Mouse (Mus musculus) CH12F3 (cell line): Measurements from ENCODE around the gene Nrip3.

Source experiments
- in situ Hi-C: fragments of 300-500 bp; cut with MboI; formaldehyde crosslinking; loops from 2 replicates; pipeline ENCODE4 v1.14.3; 2020; ENCODE audit warnings: low sequenced_read_pairs

Gene Nrip3

GRCm38 (mm10) chr7:109781470-109782203 is at the start of gene Nrip3:
Nrip3 (minus strand) TSS chr7:109782025.
- in situ Hi-C loops = no loop called here

- in situ Hi-C loops = no loop called here
These were observed 49.6 kb upstream of the Nrip3 start for GRCm38 (mm10) chr7:109831376-109831775.

DNA sequence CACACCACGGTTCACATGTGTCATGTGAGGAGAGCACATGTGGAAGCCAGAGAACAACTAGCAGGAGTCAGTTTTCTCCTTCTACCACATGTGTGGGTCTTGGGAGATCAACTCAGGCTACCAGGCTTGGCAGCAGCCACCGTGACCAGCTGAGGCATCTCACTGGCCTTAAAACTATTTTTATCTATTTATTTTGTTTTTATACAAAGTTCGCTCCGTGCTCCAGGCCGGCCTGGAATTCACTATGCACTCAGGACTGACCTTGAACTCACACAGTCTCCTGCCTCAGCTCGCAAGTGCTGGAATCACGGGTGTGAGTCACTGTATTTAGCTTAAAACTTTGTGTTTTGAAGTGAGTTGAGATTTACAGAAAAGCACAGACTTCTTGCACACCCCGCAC is 45.1 kb upstream of the Nrip3 start:
- in situ Hi-C loops = no loop called here

- in situ Hi-C loops = no loop called here
These were observed 43.5 kb upstream of the Nrip3 start for GRCm38 (mm10) chr7:109825293-109825692.

DNA sequence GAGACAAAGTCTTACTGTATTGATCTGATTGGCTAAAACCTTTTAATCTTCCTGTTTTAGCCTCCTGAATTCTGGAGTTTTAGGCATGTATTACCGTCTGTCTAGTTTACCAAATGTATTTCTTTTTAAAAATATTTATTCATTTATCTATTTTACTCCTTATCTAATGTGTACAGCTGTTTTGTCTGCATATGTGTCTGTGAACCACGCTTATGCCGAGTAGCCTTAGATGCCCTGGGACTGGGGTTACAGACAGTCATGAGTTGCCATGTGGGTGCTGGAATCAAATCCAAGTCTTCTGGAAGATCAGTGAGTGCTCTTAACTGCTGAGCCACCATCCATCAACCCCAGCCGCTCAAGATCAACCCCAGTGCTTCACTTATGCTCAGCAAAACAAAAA is 36.8 kb upstream of the Nrip3 start:
- in situ Hi-C loops = no loop called here

DNA sequence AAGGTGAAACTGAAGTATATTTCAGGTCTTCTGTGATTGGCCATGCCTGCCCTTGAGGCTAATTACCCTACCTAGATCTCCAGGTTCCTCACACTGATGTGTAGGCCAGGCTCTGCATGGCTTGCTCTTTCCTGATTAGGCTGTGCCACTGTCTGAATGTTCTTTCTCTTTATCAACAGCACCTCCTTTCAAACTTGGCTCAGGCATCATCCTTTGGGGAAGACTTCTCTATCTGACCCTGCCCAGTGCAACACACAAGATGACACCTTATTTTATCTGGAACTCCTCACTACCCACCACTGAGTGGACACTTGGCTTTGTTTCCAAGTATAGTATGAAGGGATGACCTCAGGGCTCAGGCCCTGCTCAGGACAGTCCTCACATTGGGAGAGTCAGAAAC is 36.1 kb upstream of the Nrip3 start:
- in situ Hi-C loops = no loop called here

DNA sequence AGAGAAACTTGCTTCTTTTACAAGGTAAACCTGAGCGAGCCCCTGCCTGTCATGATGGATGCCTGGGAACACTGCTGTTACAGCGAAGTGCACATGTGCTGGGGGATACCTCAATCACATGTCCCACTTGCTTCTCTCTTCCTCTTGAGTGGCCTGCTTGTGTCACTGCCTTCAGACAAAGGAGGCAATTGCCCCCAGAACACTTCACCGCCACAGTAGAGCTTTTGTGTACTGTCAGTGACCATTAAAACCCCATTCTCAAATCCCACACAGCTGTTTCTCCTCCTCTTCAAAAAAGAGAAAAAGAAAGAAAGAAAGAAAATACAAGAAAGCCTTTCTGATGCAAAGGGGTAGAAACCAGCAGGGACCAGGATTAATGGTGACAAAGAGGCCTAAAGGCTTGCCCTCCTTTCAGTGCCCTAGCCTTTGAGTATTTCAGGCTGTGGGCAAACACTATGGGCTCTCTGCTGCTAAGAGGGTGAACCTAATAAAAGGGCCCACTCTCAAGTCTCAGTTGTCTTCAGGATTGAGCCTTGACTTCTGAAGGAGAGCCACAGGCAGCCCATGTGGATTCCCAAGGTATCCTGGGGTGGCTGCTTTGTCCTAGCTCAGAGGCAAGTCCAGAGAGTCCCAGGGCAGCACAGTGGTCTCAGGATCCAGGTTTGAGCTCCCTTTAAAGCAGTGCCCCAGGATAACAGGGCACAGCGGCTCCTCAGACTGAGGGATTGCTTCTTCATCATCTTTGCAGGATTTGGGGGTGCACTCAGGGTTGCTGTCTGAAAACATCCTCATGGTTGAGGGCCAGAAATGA is 31.7 kb upstream of the Nrip3 start:
- in situ Hi-C loops = no loop called here

DNA sequence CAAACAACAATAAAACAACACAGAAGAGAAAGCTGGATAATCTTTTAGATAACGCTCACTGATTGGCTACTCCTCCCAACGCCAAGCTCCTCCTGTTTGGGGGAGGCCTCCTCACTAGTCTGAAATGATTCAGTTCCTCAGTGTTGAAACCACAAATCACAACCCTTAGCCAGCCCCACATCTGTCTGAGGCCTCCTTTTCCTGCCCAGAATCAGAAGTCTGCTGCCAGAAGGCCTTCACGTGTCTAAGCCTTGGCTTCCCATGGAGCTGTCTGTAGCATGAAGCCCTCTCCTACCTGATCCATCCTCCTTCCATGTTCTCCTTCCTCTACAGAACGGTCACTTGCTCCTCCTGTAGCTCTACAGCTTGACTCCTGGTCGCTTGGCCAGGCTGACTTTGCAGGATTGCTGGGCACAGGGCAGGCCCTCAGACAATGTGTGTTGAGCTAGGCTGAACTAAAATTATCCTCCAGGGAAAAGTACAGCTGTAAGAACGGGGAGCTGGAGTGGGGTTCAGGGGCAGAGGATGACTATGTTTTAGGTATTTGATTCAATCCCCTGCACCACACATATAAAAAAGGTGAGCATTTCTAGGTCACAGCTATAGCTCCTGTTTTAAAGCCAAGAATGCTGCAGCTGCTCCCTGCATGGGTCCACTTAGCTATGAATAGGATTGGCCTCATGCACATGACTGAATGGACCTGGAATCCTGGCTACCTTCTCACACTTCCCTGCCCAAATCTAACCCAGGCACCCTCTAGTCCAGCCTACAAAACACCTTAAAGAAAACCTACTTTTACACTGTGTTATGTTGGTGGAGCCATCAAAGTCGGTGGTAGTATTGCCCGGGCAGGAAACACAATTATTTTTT is 26.0 kb upstream of the Nrip3 start:
- in situ Hi-C loops = no loop called here

- in situ Hi-C loops = no loop called here
These were observed 23.0 kb upstream of the Nrip3 start for GRCm38 (mm10) chr7:109804843-109805242.

GRCm38 (mm10) chr7:109804355-109804754 is 22.5 kb upstream of the Nrip3 start:
- in situ Hi-C loops = no loop called here

- in situ Hi-C loops = no loop called here
These were observed 21.7 kb upstream of the Nrip3 start for GRCm38 (mm10) chr7:109803516-109803915.

DNA sequence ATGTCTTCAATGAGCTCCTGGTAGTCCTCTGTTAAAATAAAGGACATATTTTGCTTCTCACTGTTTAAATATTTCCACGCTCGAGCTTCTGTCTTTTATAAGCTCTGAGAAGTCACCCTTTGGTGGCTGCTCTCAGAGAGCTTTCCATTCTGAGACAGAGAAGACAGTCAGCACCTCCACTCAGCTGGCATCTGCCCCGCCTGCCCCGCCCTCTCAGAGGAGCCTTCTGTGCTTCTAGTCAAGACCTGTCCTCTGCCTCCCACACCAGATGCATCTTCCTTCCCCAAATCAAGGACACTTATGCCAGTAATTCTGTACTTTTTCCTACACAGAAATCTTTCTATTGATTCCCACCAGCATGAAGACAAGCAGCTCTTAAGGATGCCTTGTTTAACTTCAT is 18.8 kb upstream of the Nrip3 start:
- in situ Hi-C loops = no loop called here

DNA sequence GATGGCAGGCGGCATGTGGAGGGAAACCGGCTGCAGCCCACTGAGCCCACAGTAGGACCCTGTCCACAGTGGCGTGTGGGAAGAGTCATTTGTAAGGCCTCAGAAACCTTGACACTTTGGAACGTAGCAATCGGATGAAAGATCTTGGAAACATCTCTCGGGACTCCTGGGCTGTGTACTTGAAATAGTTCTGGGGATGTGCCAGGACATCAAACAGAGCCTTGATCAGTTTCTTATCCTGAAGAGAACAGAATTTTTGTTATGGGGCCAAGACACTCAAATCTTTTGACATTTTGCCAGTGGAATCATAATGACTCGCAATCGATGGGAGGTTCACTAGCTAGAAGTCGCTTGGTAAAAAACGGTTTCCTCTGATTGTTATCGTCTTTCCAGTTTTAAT is 17.3 kb upstream of the Nrip3 start:
- in situ Hi-C loops = no loop called here

GRCm38 (mm10) chr7:109795564-109795963 is 13.7 kb upstream of the Nrip3 start:
- in situ Hi-C loops = no loop called here

- in situ Hi-C loops = no loop called here
These were observed 12.7 kb upstream of the Nrip3 start for GRCm38 (mm10) chr7:109794556-109794955.

DNA sequence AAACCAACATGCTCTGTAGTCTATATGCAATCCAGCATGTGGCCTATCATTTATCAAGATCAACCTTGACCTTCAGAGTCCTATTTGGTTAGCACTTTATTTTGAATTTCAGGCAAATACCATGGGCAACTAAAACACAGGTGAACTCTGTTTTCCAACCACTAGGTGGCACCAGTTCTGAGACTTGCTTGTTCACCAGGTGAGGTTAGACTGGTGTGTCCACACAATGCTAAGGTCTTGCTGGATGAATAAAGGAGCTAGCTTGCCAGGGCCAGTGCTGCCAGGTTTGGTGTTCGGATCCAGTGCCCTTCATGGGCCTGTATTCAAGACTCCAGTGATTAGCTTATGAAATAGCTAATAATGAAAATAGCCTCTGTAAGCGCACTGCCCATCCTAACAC is 10.9 kb upstream of the Nrip3 start:
- in situ Hi-C loops = no loop called here

DNA sequence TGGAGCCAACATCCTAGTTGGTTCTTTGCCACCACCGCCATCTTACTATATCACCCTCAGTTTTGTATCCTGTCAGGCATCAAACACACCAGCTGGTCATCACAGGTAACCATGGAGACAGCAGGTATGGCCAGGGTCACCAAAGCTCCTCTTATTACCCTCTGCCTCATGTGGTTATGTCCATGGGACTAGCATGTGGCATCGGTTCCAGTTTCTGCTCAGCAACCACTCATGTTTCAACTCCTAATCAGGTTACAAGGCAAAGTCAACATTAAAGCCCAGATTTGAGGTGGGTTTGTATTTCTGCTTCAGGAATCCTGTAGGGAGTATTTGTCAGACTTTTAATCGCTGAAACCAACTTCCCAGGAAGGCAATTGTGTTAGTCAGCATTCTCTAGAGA is 9.0 kb upstream of the Nrip3 start:
- in situ Hi-C loops = no loop called here

- in situ Hi-C loops = no loop called here
These were observed 6.0 kb upstream of the Nrip3 start for GRCm38 (mm10) chr7:109787860-109788259.

DNA sequence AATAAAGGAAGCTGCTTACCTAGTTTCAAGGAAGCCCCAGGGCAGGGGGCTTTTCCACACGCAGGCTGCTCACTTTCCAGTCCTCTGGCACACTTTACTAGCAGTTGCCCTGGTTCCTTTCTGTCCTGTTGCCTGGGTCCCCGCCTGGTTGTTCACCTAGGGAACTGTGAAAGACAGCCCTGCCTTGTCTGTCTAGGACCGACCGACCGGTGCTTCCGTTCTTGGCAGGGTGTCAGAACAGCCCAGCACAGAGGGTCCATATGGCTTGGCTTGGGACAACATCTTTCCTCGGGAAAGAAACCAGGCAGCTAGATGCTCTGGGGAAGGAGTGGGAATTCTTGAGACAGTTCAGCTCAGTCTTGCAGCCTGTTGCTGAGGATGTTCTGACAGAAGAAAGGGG is 1.5 kb upstream of the Nrip3 start:
- in situ Hi-C loops = no loop called here

DNA sequence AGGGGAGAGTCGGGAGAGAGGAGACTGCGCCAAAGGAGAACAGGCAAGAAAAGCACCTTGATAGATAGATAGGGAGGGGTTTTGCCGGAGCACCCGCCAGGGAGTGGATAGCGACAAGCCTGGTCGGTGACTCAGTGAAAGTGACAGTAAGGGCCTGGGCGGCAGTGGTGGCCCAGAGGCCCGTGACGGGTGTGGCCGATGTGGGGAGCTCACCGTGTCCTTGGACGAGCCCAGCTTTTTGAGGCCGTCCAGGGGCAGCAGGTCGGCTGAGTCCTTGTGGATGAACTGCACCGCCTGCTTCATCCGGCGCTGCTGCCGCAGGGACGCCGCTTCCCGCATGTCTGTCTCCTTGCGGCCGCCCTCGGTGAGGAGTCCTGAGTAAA is 747 bp downstream of the Nrip3 start:
- in situ Hi-C loops = no loop called here

DNA sequence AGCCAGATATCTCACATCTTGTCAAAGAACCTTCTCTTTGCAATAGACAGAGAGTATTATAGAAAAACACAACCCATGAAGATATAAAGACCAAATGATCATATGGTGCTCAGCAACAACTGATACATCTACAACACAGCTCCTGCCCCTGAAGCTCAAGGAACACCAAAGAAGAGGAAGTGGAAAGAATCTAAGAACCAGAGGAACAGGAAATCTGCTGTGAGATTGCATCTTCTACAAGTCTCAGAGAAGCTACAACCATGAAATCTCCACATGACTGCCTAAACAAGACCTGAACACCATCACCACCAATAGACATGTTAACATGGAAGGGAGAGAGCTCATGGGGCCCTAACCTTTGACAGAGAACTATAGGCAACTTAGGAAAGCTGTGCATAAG is 9.6 kb downstream of the Nrip3 start:
- in situ Hi-C loops = no loop called here
